Mouse (Mus musculus): Measurements from ENCODE around the gene Dcdc2c. TPM values are rescaled to one million over a fixed set of nuclear protein-coding genes. Genes with fewer than 3 reads are reported as not detected.

Dcdc2c gene
- polyA plus RNA-seq, 1 experiment from 2014 or later, result not detected

DNA sequence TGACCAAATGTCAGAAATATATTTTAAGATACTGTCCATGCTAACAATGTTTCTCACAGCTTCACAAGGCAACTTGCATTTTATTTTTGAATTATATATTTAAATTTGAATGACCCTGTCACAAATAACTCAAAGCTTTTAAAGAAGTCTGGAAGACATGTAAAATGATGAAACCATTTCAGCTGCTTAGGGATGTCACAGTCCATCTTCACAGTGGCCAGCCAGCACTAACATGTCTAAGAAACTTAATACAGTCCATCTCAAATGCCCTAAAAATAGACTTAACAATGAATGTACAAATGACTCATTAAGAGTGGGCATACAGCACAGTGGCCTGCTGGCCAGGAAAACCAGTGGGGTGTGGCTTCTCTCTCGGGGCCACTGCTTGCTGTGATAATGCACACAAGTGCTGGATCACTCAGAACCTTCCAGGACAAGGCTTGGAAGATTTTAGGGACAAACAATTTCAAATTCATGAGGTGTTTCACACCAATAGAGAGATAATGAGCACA is 37.9 kb downstream of the Dcdc2c start:
- Histone ChIP-seq H3K9ac (replicated peaks; ENCODE audit: low read length) (no peak overlapping the region), H3K4me1 (ENCODE audit: control insufficient read depth, insufficient read depth, low read length) (no peaks in the 10 kb centered on the region), H3K27me3 (ENCODE audit: control insufficient read depth, insufficient read depth, low read length) (no peaks in the 10 kb centered on the region), H3K27ac (replicated peaks; ENCODE audit: low read depth, low read length) (no peak overlapping the region), H3K36me3 (replicated peaks; ENCODE audit: control insufficient read depth, insufficient read depth, low read depth, low read length) (no peaks in the 10 kb centered on the region), H3K4me2 (ENCODE audit: low read depth, low read length) (no peak overlapping the region), H3K9me3 (replicated peaks; ENCODE audit: control insufficient read depth, low read length) (no peaks in the 10 kb centered on the region), H3K4me3 (ENCODE audit: low read depth, low read length) (no peak overlapping the region)
- 68% methylated on average over 1 of the region's 1 CpGs for WGBS
- no peak for DNase-seq (ENCODE audit: low spot score)
- no peak for ATAC-seq (replicated peaks; ENCODE audit: insufficient number of reproducible peaks, low FRiP score, low TSS enrichment, low read depth)

DNA sequence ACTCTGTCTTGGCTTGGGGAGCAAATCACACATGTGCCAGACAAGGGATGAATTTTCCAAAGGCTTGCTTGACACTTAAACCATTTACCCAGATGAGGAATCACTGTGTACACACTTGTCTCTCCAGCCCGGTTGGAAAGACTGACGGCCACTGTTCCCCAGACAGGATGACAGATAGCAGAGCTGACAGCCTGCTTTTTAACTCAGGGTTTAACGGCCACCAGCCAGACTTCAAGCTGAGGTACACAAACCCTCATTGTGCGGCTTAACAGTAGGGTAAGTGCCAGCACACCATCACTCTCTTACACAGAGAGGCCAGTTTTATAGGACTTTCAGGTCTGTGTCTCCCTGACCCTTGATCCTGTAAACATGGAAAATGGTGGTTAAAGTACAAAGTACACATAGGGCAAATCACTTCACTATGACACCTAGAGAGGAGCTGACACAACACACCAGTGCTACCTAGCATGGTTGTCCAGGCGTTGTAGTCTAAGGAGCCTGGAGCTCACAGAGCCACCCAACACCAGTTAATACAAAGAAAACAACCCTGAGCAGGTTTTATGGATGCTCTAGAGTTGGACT is 42.4 kb downstream of the Dcdc2c start:
- no peaks in the 10 kb centered on the region for H3K9me3 ChIP-seq (replicated peaks; ENCODE audit: control insufficient read depth, low read length)

DNA sequence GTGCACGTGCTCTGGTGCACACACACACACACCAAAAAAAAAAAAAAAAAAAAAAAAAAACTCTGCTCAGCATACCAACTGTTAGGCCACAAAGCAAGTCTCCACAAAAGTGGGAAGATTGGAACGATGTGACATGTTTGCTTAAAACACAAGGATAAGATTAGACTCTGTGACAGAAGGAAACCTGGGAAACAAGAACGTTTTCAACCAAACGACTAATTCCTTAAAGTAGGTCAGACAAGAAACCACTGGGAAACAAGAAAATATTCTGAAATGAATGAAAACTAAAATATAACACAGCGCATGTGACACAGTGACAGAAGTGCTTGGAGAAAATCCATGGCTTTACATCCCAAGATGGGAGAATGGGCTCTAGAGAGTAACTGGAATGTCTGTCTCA is 57.9 kb downstream of the Dcdc2c start:
- 89% methylated on average over 5 of the region's 5 CpGs for WGBS
- Histone ChIP-seq H3K27me3 (ENCODE audit: control insufficient read depth, insufficient read depth, low read length) (no peaks in the 10 kb centered on the region), H3K4me2 (ENCODE audit: low read depth, low read length) (no peak overlapping the region), H3K9ac (replicated peaks; ENCODE audit: low read length) (no peak overlapping the region), H3K4me1 (ENCODE audit: control insufficient read depth, insufficient read depth, low read length) (no peaks in the 10 kb centered on the region), H3K36me3 (replicated peaks; ENCODE audit: control insufficient read depth, insufficient read depth, low read depth, low read length) (no peaks in the 10 kb centered on the region), H3K27ac (replicated peaks; ENCODE audit: low read depth, low read length) (no peak overlapping the region), H3K9me3 (replicated peaks; ENCODE audit: control insufficient read depth, low read length) (no peaks in the 10 kb centered on the region), H3K4me3 (ENCODE audit: low read depth, low read length) (no peak overlapping the region)
- ATAC-seq (replicated peaks; ENCODE audit: insufficient number of reproducible peaks, low FRiP score, low TSS enrichment, low read depth) (no peak), DNase-seq (ENCODE audit: low spot score) (no peak)

More for the DNA sequence above, 42.4 kb downstream of the Dcdc2c start:
- no peak overlapping the region for H3K4me3 ChIP-seq (ENCODE audit: low read depth, low read length)
- WGBS, result 38% methylated on average over 5 of the region's 5 CpGs
- no peak overlapping the region for H3K9ac ChIP-seq (replicated peaks; ENCODE audit: low read length)
- H3K27me3 ChIP-seq (ENCODE audit: control insufficient read depth, insufficient read depth, low read length), result no peaks in the 10 kb centered on the region
- no peaks in the 10 kb centered on the region for H3K36me3 ChIP-seq (replicated peaks; ENCODE audit: control insufficient read depth, insufficient read depth, low read depth, low read length)
- no peaks in the 10 kb centered on the region for H3K4me1 ChIP-seq (ENCODE audit: control insufficient read depth, insufficient read depth, low read length)
- no peak overlapping the region for H3K4me2 ChIP-seq (ENCODE audit: low read depth, low read length)
- ATAC-seq (replicated peaks; ENCODE audit: insufficient number of reproducible peaks, low FRiP score, low TSS enrichment, low read depth) (no peak), DNase-seq (ENCODE audit: low spot score) (no peak)
- H3K27ac ChIP-seq (replicated peaks; ENCODE audit: low read depth, low read length), result no peak overlapping the region

DNA sequence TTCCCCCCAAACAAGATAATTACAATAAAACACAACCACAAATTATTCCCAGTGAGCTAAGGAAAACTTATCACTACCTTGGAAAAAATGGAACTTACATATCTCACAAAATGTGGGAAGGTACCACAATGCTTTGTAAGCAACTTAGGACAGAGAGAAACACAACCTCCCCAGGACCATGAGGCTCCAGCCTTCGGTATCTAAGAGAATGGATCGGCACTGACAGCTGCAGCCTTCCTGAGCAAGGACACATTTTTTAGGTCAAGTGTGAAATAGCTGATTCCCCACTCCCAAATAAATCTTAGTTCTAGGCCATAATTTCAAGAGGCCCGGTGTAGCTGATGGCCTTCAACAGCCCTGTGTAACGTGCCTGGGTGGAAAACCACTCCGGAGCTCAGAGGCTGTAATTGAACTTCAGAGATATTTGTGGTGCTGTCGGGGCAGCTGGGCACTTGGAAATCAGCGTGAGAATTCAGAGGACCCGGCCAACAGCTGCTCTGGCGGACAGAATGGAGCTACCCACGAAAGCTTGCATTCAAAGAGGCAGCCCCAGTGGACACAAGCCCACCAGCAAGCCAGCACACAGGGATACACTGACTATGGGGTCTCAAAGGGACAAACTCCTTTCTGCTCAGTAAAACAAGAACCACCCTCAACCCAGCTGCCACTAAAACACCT is 69.6 kb downstream of the Dcdc2c start:
- WGBS, result 79% methylated on average over 10 of the region's 10 CpGs
- Histone ChIP-seq H3K9ac (replicated peaks; ENCODE audit: low read length) (no peak overlapping the region), H3K9me3 (replicated peaks; ENCODE audit: control insufficient read depth, low read length) (no peaks in the 10 kb centered on the region), H3K27ac (replicated peaks; ENCODE audit: low read depth, low read length) (no peak overlapping the region), H3K4me3 (ENCODE audit: low read depth, low read length) (no peak overlapping the region), H3K27me3 (ENCODE audit: control insufficient read depth, insufficient read depth, low read length) (no peaks in the 10 kb centered on the region), H3K4me2 (ENCODE audit: low read depth, low read length) (no peak overlapping the region), H3K36me3 (replicated peaks; ENCODE audit: control insufficient read depth, insufficient read depth, low read depth, low read length) (no peaks in the 10 kb centered on the region), H3K4me1 (ENCODE audit: control insufficient read depth, insufficient read depth, low read length) (no peaks in the 10 kb centered on the region)
- DNase-seq (ENCODE audit: low spot score) (no peak), ATAC-seq (replicated peaks; ENCODE audit: insufficient number of reproducible peaks, low FRiP score, low TSS enrichment, low read depth) (no peak)

DNA sequence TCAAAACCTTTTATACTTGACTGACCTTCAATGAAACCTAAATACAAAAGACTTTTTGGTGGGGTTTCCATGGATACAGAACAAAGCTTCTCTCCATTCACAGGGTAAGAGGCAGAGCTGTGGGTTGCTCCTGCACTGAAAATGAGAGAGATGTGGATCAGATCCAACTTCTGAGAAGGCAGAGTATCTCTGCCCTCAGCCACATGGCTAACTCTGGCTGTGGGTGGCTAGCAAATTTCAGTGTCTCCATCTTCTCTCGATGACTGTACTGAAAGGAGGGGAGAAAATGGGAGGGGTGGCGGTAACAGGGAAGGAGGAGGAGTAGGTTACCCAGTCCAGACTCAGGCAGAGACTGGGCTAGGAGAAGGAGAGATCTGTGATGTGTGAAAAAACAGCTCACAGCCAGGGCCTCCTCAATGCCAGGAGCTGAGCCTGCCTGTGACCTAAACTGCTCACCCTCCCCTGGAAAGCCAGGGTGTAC is 91.2 kb downstream of the Dcdc2c start:
- H3K4me2 ChIP-seq (ENCODE audit: low read depth, low read length), result no peak overlapping the region
- WGBS, result 52% methylated on average over 2 of the region's 2 CpGs
- H3K9me3 ChIP-seq (replicated peaks; ENCODE audit: control insufficient read depth, low read length), result no peaks in the 10 kb centered on the region
- H3K27ac ChIP-seq (replicated peaks; ENCODE audit: low read depth, low read length), result no peak overlapping the region
- ATAC-seq (replicated peaks; ENCODE audit: insufficient number of reproducible peaks, low FRiP score, low TSS enrichment, low read depth), result peak; percentile 62; the same call in 1 of the 2 replicates
- H3K4me3 ChIP-seq (ENCODE audit: low read depth, low read length), result no peak overlapping the region
- H3K27me3 ChIP-seq (ENCODE audit: control insufficient read depth, insufficient read depth, low read length), result no peaks in the 10 kb centered on the region
- peak; percentile 50 for DNase-seq (ENCODE audit: low spot score)
- H3K4me1 ChIP-seq (ENCODE audit: control insufficient read depth, insufficient read depth, low read length), result no peaks in the 10 kb centered on the region
- no peak overlapping the region for H3K9ac ChIP-seq (replicated peaks; ENCODE audit: low read length)
- no peaks in the 10 kb centered on the region for H3K36me3 ChIP-seq (replicated peaks; ENCODE audit: control insufficient read depth, insufficient read depth, low read depth, low read length)

DNA sequence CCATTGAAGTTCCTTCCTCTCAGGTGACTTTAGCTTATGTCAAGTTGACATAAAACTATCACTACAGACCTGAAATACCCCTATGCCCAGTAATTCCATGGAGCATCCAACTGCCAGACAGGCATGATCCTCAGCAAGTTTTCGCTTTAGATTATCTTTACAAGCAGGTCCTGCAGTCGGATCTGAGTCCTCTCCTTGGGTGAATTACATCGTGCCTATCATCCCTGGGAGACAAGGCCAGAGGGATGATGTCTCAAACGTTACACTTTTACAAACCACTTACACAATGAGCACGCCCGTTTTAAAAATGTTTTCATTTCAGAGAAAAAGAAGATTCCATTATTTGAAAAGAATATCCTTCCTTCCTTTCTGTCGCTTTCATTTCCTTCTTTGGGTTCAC is 91.7 kb downstream of the Dcdc2c start:
- H3K4me1 ChIP-seq (ENCODE audit: control insufficient read depth, insufficient read depth, low read length), result no peaks in the 10 kb centered on the region
- ATAC-seq (replicated peaks; ENCODE audit: insufficient number of reproducible peaks, low FRiP score, low TSS enrichment, low read depth) (no peak), DNase-seq (ENCODE audit: low spot score) (no peak)
- WGBS, result 63% methylated on average over 7 of the region's 7 CpGs
- no peaks in the 10 kb centered on the region for H3K36me3 ChIP-seq (replicated peaks; ENCODE audit: control insufficient read depth, insufficient read depth, low read depth, low read length)
- H3K4me2 ChIP-seq (ENCODE audit: low read depth, low read length), result no peak overlapping the region
- no peak overlapping the region for H3K9ac ChIP-seq (replicated peaks; ENCODE audit: low read length)
- no peaks in the 10 kb centered on the region for H3K9me3 ChIP-seq (replicated peaks; ENCODE audit: control insufficient read depth, low read length)
- H3K27me3 ChIP-seq (ENCODE audit: control insufficient read depth, insufficient read depth, low read length), result no peaks in the 10 kb centered on the region
- no peak overlapping the region for H3K27ac ChIP-seq (replicated peaks; ENCODE audit: low read depth, low read length)
- no peak overlapping the region for H3K4me3 ChIP-seq (ENCODE audit: low read depth, low read length)

DNA sequence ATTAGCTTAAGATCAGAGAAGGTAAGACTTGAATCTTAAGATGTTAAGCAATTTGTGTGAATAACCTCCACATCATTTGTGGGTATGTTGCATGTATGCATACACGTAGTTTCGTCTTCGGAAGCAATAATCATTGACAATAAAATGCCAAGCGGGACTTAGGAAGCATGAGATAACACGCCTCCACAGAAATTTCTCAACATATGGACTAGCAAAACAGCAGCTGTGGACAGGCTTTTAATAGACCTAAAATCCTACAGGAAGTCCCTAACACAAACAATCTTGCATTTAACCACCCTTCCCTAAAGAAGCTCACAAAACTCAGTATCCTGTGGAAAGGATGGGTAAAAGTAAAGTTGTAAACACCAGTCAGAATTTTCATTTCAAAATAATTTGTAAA is 93.4 kb downstream of the Dcdc2c start:
- WGBS, result 94% methylated on average over 5 of the region's 5 CpGs
- Histone ChIP-seq H3K27me3 (ENCODE audit: control insufficient read depth, insufficient read depth, low read length) (no peaks in the 10 kb centered on the region), H3K9me3 (replicated peaks; ENCODE audit: control insufficient read depth, low read length) (no peaks in the 10 kb centered on the region), H3K4me2 (ENCODE audit: low read depth, low read length) (no peak overlapping the region), H3K36me3 (replicated peaks; ENCODE audit: control insufficient read depth, insufficient read depth, low read depth, low read length) (no peaks in the 10 kb centered on the region), H3K4me1 (ENCODE audit: control insufficient read depth, insufficient read depth, low read length) (no peaks in the 10 kb centered on the region), H3K9ac (replicated peaks; ENCODE audit: low read length) (no peak overlapping the region), H3K4me3 (ENCODE audit: low read depth, low read length) (no peak overlapping the region), H3K27ac (replicated peaks; ENCODE audit: low read depth, low read length) (no peak overlapping the region)
- no peak for ATAC-seq (replicated peaks; ENCODE audit: insufficient number of reproducible peaks, low FRiP score, low TSS enrichment, low read depth)
- no peak for DNase-seq (ENCODE audit: low spot score)

DNA sequence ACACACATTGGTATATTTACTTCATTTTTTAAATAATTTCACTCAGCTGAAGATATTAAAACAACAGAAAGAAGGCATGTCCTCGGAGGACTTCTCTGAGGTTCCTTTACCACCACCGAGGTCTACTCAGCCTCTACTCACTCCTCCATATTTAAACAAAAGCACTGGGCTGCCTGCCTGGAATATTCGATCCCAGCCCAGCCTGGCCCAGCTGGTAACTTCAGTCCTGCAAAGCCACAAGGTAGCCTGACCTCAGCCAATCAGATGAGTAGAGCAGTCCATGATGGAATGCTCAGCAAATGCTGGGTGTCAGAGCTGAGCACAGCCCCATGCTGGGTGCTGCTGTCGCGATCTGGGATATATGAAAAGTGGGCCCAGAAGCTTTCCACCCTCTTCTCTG is 115.7 kb downstream of the Dcdc2c start:
- DNase-seq (ENCODE audit: low spot score) (no peak), ATAC-seq (replicated peaks; ENCODE audit: insufficient number of reproducible peaks, low FRiP score, low TSS enrichment, low read depth) (no peak)
- Histone ChIP-seq H3K9ac (replicated peaks; ENCODE audit: low read length) (no peak overlapping the region), H3K4me2 (ENCODE audit: low read depth, low read length) (no peak overlapping the region), H3K4me1 (ENCODE audit: control insufficient read depth, insufficient read depth, low read length) (no peaks in the 10 kb centered on the region), H3K36me3 (replicated peaks; ENCODE audit: control insufficient read depth, insufficient read depth, low read depth, low read length) (no peaks in the 10 kb centered on the region), H3K27ac (replicated peaks; ENCODE audit: low read depth, low read length) (no peak overlapping the region), H3K4me3 (ENCODE audit: low read depth, low read length) (no peak overlapping the region), H3K9me3 (replicated peaks; ENCODE audit: control insufficient read depth, low read length) (no peaks in the 10 kb centered on the region), H3K27me3 (ENCODE audit: control insufficient read depth, insufficient read depth, low read length) (no peaks in the 10 kb centered on the region)
- WGBS, result 72% methylated on average over 5 of the region's 5 CpGs

Measured in embryonic facial prominence, embryonic 11.5 days (tissue).